Mouse (Mus musculus) gastrocnemius, postnatal 4 days (tissue): ENCODE results near the gene Mbtps1. TPM values are rescaled to one million over a fixed set of nuclear protein-coding genes. Genes with fewer than 3 reads are reported as not detected.

Source experiments
- DNase-seq, 2 experiments: peaks; one replicate each; pipeline ENCODE4 v3.0.0; 2021 to 2022; ENCODE audit warnings: low spot score in 2 of 2, mixed read lengths in 2 of 2
- long read RNA-seq, 2 experiments: library from polyadenylated mRNA; stranded (forward); transcript quantifications; one replicate each; pipeline ENCODE4 v2.0.0; 2021
- total RNA-seq, 2 experiments: library from RNA; stranded (reverse); gene quantifications; 2 replicates each; pipeline ENCODE4 v1.2.3; 2021

The Mbtps1 gene
- 10 to 100 TPM; 81.4 to 84.9 TPM for total RNA-seq
- long read RNA-seq, experiment 1, full-length matches to known transcripts = 45 of 87 reads
- long read RNA-seq, experiment 1, partial matches to known transcripts = 19 of 87 reads
- long read RNA-seq, experiment 1, other reads (novel, unspliced or antisense) = 23 of 87 reads
- long read RNA-seq, experiment 2, full-length matches to known transcripts = 65 of 126 reads
- long read RNA-seq, experiment 2, partial matches to known transcripts = 39 of 126 reads
- long read RNA-seq, experiment 2, other reads (novel, unspliced or antisense) = 22 of 126 reads

GRCm38 (mm10) chr8:119558603-119559401 is at the start of gene Mbtps1:
Mbtps1 (minus strand) TSS chr8:119558735.
- peak; percentile 97 to 98 for DNase-seq

GRCm38 (mm10) chr8:119606224-119606623 is 47.7 kb upstream of the Mbtps1 start:
- DNase-seq = no peak

GRCm38 (mm10) chr8:119604996-119605395 is 46.5 kb upstream of the Mbtps1 start, which contains the start of gene Taf1c:
Taf1c (minus strand) TSS chr8:119605222.
- DNase-seq = peak; percentile 79 to 94

- DNase-seq = no peak
These were observed 45.9 kb upstream of the Mbtps1 start for GRCm38 (mm10) chr8:119604398-119604803.

- DNase-seq = no peak
These were observed 45.2 kb upstream of the Mbtps1 start for GRCm38 (mm10) chr8:119603771-119604170.

- DNase-seq = no peak
These were observed 32.9 kb upstream of the Mbtps1 start for GRCm38 (mm10) chr8:119591456-119591855.

- DNase-seq = no peak
These were observed 31.8 kb upstream of the Mbtps1 start for GRCm38 (mm10) chr8:119590348-119590747.

GRCm38 (mm10) chr8:119588844-119589243 is 30.3 kb upstream of the Mbtps1 start:
- DNase-seq = no peak

GRCm38 (mm10) chr8:119588321-119588720 is 29.8 kb upstream of the Mbtps1 start:
- no peak for DNase-seq

GRCm38 (mm10) chr8:119585901-119586300 is 27.4 kb upstream of the Mbtps1 start:
- no peak for DNase-seq

- no peak for DNase-seq
These were observed 22.1 kb upstream of the Mbtps1 start for GRCm38 (mm10) chr8:119580441-119581161.

- no peak for DNase-seq
These were observed 20.6 kb upstream of the Mbtps1 start for GRCm38 (mm10) chr8:119579096-119579495.

GRCm38 (mm10) chr8:119575366-119575726 is 16.8 kb upstream of the Mbtps1 start:
- no peak for DNase-seq

- peak; percentile 98 to 99 for DNase-seq
These were observed 16.2 kb upstream of the Mbtps1 start, which contains the start of the genes Hsdl1 and Dnaaf1 for GRCm38 (mm10) chr8:119574437-119575365. Hsdl1 (minus strand) TSS chr8:119575183. Dnaaf1 (plus strand) TSS chr8:119575235.

- DNase-seq = no peak
These were observed 13.9 kb upstream of the Mbtps1 start for GRCm38 (mm10) chr8:119572411-119572810.

GRCm38 (mm10) chr8:119571135-119571534 is 12.6 kb upstream of the Mbtps1 start:
- no peak for DNase-seq

- no peak for DNase-seq
These were observed 11.3 kb upstream of the Mbtps1 start for GRCm38 (mm10) chr8:119569881-119570280.

GRCm38 (mm10) chr8:119568951-119569350 is 10.4 kb upstream of the Mbtps1 start:
- no peak for DNase-seq

- no peak for DNase-seq
These were observed 9.7 kb upstream of the Mbtps1 start for GRCm38 (mm10) chr8:119568251-119568650.

- no peak for DNase-seq
These were observed 7.8 kb upstream of the Mbtps1 start for GRCm38 (mm10) chr8:119566367-119566766.
